Mouse (Mus musculus) neural tube, embryonic 14.5 days (tissue): Measurements from ENCODE around the gene Lrrn4cl. TPM values are rescaled to one million over a fixed set of nuclear protein-coding genes. Genes with fewer than 3 reads are reported as not detected.
"Not testable (repeated sequence)": the region's sequence is repeated elsewhere in the genome, so short reads cannot be mapped to it uniquely, and the experiment has no call there.

Experiments
- ATAC-seq: fragments of 200-750 bp; cut with Nextera tagmentation; 2 replicates; pipeline ENCODE4 v1.8.0; 2017; ENCODE audit warnings: low read depth, mild to moderate bottlenecking, moderate TSS enrichment, moderate library complexity
- H3K27ac ChIP-seq: fragments of 300-500 bp; sonication (generic); 2 replicates; pipeline ENCODE4 v1.5.1; 2014; ENCODE audit warnings: low read depth, mild to moderate bottlenecking, control low read depth, low read length, moderate library complexity, mixed read lengths
- H3K27me3 ChIP-seq: fragments of 300-500 bp; sonication (generic); 2 replicates; pipeline ENCODE4 v1.6.1; 2014; ENCODE audit warnings: low read length; ENCODE audit not compliant: control insufficient read depth, insufficient read depth
- H3K36me3 ChIP-seq: fragments of 300-500 bp; sonication (generic); 2 replicates; pipeline ENCODE4 v1.6.1; 2014; ENCODE audit warnings: low read length, mixed read lengths; ENCODE audit not compliant: control insufficient read depth, insufficient read depth
- H3K4me1 ChIP-seq: fragments of 300-500 bp; sonication (generic); 2 replicates; pipeline ENCODE4 v1.6.1; 2014; ENCODE audit warnings: low read length; ENCODE audit not compliant: control insufficient read depth, insufficient read depth
- H3K4me2 ChIP-seq: fragments of 300-500 bp; sonication (generic); 2 replicates; pipeline ENCODE4 v1.6.1; 2014; ENCODE audit warnings: mild to moderate bottlenecking, low read depth, low read length, control low read depth
- H3K4me3 ChIP-seq: fragments of 300-500 bp; sonication (generic); 2 replicates; pipeline ENCODE4 v1.5.1; 2014; ENCODE audit warnings: low read depth, low read length, control low read depth, mixed read lengths
- H3K9ac ChIP-seq: fragments of 300-500 bp; sonication (generic); replicated peaks from 2 replicates; pipeline ENCODE4 v1.6.1; 2014; ENCODE audit warnings: low read depth, mild to moderate bottlenecking, control low read depth, low read length, mixed read lengths
- H3K9me3 ChIP-seq: fragments of 300-500 bp; sonication (generic); 2 replicates; pipeline ENCODE4 v1.6.1; 2016; ENCODE audit warnings: low read length; ENCODE audit not compliant: control insufficient read depth
- WGBS: fragments of 180-500 bp; shearing (Covaris S2); extraction: QIAGEN DNeasy Blood & Tissue Kit; methylation state at CpG from one replicate; pipeline ENCODE4 v1.1.7; 2014; 5-methylcytosine and 5-hydroxymethylcytosine counted together
- polyA plus RNA-seq: library from polyadenylated mRNA; unstranded; fragments of >200 nt; fragmentation: Nextera tagmentation; extraction: Ambion mirVana; gene quantifications from 2 replicates; pipeline ENCODE4 v1.2.1, GENCODE M21; 2014

Lrrn4cl gene
- polyA plus RNA-seq, 1 experiment from 2014 or later: 0.99 TPM

DNA sequence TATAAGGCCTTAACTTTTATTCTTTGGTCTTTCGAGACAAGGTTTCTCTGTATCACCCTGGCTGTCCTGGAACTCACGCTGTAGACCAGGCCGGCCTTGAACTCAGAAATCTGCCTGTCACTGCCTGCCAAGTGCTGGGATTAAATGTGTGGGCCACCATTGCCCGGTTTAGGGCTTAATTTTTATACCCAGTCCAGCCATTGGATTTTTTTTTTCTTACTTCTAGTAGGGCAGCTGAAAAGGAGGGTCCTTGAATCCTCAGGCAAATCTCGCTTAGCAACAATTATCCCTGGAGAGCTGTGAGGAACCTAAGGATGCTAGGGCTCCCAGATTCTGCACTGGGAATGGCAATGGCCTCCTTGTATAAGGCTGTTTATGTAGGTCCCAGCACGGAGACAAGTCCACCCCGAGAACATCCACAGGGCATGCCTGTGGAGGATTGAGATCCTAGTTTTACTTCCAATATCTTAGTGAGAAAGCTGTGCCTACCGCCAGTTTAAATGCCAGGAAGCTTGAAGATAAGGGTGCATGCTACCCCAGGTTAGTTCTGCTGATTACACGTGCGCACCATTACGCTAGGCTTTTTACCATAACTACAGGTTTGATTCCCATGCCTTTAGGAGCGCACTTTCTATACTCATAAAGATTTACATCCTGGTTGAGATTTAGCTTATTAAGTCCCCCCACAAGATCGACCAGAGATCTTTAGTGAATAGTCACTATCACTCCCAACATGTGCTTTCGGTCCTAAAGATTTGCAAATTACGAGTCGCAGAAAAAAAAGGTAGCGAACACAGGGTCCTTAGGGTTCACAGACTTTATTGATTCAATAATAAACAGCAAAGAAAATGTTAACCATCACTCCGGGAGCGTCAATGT lies 37.3 kb downstream of the Lrrn4cl start:
- Histone ChIP-seq H3K4me1 (peaks cover 12% of the 10 kb centered on the region), H3K9me3 (no peaks in the 10 kb centered on the region), H3K27ac (peak overlapping the region; percentile 80; the same call in 1 of the 2 replicates), H3K4me3 (peak overlapping the region; percentile 54), H3K4me2 (peak overlapping the region; percentile 80), H3K36me3 (0 out of 2 replicates have a peak, but pooled peaks cover 3% of the 10 kb centered on the region), H3K9ac (peak overlapping the region; percentile 71), H3K27me3 (no peaks in the 10 kb centered on the region)
- no peak for ATAC-seq
- whole genome bisulfite sequencing: 14% methylated on average over 19 of the region's 19 CpGs

DNA sequence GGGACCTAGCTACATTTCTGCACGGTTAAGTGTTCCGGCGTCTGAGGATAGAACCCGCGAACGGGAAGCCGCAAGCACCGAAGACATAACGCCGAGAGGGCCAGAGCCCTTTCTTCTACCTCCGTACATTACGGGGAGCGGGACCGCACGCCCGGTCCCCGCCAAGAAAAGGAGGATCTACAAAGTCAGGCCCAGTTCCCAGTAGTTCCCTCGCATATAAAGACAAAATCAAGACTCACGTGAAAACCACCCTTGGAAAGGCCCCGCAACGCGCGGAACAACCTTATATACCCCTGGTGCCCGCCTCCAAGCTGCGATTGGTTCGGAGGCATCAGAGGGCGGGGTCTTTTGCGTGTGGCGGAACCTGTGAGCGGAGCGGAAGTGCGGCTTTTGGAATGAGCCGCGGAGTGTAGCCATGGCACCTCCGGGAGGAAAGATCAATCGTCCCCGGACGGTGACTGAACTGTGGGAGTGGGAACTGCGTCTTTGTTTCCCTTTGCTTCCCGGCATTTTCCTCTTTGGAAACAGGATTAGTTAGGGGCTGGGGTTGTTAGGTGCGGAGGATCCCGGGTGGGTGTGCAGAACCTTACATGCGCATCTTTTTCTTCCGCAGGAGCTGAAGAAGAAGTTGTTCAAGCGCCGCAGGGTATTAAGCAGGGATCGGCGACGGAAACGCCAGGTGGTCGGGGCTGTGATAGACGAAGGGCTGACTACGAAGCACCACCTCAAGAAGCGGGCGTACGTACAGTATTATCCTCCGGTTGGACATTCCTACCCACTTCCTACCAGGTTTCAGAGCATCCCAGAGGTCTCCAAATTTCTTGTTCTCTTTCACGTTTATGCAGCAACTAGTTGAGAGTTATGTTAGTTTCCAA lies 38.2 kb downstream of the Lrrn4cl start, which contains the start of the genes 1810009A15Rik and Gm49416:
1810009A15Rik (plus strand) TSS at position 343 of the 875 bp plus-strand sequence.
Gm49416 (plus strand) TSS at position 416 of the 875 bp plus-strand sequence.
- H3K9me3 ChIP-seq: no peaks in the 10 kb centered on the region
- peaks cover 16% of the 10 kb centered on the region for H3K4me1 ChIP-seq
- peak within 1 kb of the TSS; percentile 80 for H3K27ac ChIP-seq
- H3K4me2 ChIP-seq: peak within 1 kb of the TSS; percentile 80
- H3K4me3 ChIP-seq: peak within 1 kb of the TSS; percentile 54
- H3K36me3 ChIP-seq: 0 out of 2 replicates have a peak, but pooled peaks cover 3% of the 10 kb centered on the region
- ATAC-seq: peak; percentile 96
- under 1% methylated on average over 58 of the region's 58 CpGs for WGBS
- H3K9ac ChIP-seq: peak within 1 kb of the TSS; percentile 71
- no peaks in the 10 kb centered on the region for H3K27me3 ChIP-seq

DNA sequence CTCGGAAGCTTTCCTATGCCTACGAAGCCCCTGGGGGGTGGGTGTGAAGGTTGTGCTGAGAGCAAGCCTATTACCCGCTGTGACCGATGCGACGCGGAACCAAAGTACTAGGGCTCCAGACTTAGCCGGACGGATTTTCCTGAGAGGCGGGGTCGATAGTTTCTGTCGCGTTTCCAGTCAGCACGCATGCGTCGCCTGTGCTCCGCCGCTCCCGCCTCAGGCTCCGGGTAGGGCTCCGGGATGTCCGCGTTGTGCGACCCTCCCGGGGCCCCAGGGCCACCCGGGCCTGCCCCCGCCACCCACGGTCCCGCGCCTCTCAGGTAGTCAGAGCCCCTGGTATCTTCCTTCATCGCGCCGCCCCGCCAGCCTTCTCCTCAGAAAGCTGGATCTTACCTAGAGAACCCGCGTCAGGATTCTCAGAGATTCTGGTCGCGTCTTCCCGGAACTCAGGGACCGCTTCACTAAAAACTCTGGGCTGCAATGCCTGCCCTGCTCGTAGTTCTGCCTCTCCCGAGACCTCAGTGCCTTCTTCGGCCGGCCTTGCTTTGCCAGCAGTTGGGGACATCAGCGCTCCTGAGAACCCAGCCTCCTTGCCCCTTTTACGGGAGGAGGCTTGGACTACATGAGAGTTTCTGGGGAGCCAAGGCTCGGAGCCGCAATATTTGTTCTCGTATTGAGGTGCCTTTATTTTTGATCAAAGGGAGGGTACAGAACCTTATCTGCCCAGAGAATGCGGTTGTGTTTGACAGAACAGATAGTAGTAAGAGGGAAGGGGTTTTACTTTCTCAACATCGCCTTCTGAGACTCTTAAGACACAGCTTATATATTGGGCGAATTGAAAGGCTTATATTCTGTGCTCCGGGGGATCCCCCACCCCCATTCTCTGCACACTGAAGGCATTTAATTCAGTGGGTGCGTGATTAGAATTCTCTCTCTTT lies 42.5 kb downstream of the Lrrn4cl start, which contains the start of gene Ints5:
Ints5 (plus strand) TSS at position 177 of the 938 bp plus-strand sequence.
- peak within 1 kb of the TSS; percentile 94 for H3K4me2 ChIP-seq
- peak within 1 kb of the TSS; percentile 86 for H3K27ac ChIP-seq
- peaks cover 19% of the 10 kb centered on the region for H3K4me1 ChIP-seq
- no peaks in the 10 kb centered on the region for H3K9me3 ChIP-seq
- no peaks in the 10 kb centered on the region for H3K27me3 ChIP-seq
- H3K9ac ChIP-seq: peak within 1 kb of the TSS; percentile 83
- peaks cover 7% of the 10 kb centered on the region; the same call in 1 of the 2 replicates for H3K36me3 ChIP-seq
- H3K4me3 ChIP-seq: peak within 1 kb of the TSS; percentile 81
- ATAC-seq: peak; percentile 47
- 2% methylated on average over 54 of the region's 54 CpGs for WGBS

DNA sequence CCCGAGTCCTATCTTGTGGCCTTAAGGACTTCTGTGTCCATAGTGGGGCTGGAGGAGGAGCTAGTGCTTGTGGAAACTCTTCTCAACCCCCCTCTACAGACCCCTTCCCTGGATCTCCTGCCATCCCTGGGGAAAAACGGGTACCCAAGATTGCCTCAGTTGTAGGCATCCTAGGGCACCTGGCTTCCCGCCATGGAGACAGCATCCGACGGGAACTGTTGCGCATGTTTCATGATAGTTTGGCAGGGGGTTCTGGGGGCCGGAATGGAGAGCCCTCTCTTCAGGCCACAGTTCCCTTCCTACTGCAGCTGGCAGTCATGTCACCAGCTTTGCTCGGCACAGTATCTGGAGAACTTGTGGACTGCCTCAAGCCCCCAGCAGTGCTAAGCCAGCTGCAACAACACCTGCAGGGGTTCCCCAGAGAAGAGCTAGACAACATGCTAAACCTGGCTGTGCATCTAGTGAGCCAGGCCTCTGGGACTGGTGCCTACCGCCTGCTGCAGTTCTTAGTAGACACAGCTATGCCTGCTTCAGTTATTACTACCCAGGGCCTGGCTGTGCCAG lies 44.9 kb downstream of the Lrrn4cl start:
- Histone ChIP-seq H3K9ac (no peak overlapping the region), H3K4me1 (peaks cover 27% of the 10 kb centered on the region), H3K36me3 (peaks cover 7% of the 10 kb centered on the region; the same call in 1 of the 2 replicates), H3K27ac (no peak overlapping the region), H3K9me3 (no peaks in the 10 kb centered on the region), H3K4me3 (no peak overlapping the region), H3K4me2 (no peak overlapping the region), H3K27me3 (no peaks in the 10 kb centered on the region)
- no peak for ATAC-seq
- WGBS: 89% methylated on average over 9 of the region's 9 CpGs

DNA sequence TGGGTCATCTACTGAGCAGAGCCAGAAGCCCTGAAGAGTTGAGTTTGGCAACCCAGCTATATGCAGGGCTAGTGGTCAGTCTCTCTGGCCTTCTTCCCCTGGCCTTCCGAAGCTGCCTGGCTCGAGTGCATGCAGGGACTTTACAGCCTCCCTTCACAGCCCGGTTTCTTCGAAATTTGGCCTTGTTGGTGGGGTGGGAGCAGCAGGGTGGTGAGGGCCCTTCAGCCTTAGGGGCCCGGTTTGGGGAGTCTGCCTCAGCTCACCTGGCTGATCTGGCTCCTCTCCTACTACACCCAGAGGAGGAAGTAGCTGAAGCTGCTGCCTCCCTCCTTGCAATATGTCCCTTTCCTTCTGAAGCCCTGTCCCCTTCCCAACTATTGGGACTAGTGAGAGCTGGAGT lies 45.7 kb downstream of the Lrrn4cl start:
- H3K27ac ChIP-seq, ATAC-seq, H3K4me2 ChIP-seq, H3K9ac ChIP-seq, H3K27me3 ChIP-seq, H3K9me3 ChIP-seq, H3K36me3 ChIP-seq, H3K4me3 ChIP-seq: not testable (repeated sequence)
- 90% methylated on average over 5 of the region's 5 CpGs for WGBS
- peaks cover 27% of the 10 kb centered on the region for H3K4me1 ChIP-seq

DNA sequence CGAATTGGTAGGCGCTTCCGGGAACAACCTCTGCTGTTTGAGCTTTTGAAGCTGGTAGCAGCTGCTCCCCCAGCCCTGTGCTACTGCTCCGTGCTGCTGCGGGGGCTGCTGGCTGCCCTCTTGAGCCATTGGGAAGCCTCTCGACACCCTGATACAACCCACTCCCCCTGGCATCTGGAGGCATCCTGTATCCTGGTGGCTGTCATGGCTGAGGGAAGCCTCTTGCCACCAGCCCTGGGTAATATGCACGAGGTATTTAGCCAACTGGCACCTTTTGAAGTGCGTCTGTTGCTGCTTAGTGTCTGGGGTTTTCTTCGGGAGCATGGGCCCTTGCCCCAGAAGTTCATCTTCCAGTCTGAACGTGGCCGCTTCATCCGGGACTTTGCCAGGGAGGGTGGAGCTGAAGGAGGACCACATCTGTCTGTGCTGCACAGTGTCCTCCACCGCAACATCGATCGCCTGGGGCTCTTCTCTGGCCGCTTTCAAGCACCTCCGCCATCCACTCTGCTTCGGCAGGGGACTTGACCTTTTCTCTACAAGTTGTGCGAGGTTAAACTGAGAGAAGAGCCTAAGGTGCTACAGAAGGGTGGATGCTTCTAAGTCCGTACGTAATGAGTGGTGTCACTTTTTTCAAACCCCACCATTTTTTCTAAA lies 46.8 kb downstream of the Lrrn4cl start:
- ATAC-seq: peak; percentile 45
- H3K4me2 ChIP-seq: peak overlapping the region; percentile 77
- not testable (repeated sequence) for H3K9me3 ChIP-seq, H3K36me3 ChIP-seq, H3K27me3 ChIP-seq
- 19% methylated on average over 21 of the region's 21 CpGs for WGBS
- H3K4me3 ChIP-seq: peak overlapping the region; percentile 76
- H3K27ac ChIP-seq: peak overlapping the region; percentile 81
- peaks cover 26% of the 10 kb centered on the region for H3K4me1 ChIP-seq
- H3K9ac ChIP-seq: peak overlapping the region; percentile 44

DNA sequence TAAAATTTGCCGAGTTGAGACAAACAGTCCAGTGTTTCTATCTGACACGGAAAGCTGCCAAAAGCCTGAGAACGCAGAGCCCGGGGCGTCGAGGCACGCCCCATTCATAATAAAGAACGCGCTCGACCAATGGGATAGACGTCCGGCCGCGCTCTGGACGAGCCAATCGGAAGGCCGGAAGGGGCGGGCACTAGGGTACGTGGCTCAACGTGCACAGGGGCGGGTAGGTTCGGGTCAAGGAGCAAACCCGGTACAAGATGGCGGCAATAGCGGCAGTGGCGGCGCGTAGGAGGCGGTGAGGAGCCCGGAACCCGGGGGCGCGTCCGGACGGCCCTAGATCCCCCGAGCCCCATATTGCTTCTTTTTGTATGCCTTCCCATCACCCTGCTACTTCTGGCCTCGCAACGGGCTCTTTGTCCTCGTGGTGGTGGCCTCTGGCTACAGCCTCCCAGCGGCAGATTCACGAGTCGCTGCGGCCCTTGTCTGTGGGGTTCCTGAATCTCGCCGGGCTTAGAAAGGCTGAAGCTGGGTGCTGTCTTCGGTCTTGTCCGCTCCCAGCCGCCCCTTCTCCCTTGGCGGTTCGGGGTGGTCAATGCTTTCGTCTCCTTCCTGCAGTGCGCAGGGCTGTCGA lies 47.4 kb downstream of the Lrrn4cl start, which contains the start of gene Ganab:
Ganab (plus strand) TSS at position 207 of the 631 bp plus-strand sequence.
- Histone ChIP-seq H3K4me1 (peaks cover 23% of the 10 kb centered on the region), H3K4me3 (peak within 1 kb of the TSS; percentile 76), H3K27me3 (no peaks in the 10 kb centered on the region), H3K36me3 (peaks cover 10% of the 10 kb centered on the region; the same call in 1 of the 2 replicates), H3K9me3 (no peaks in the 10 kb centered on the region), H3K9ac (peak within 1 kb of the TSS; percentile 46), H3K4me2 (peak within 1 kb of the TSS; percentile 77), H3K27ac (peak within 1 kb of the TSS; percentile 81)
- WGBS: under 1% methylated on average over 49 of the region's 53 CpGs
- ATAC-seq: peak; percentile 99
